Mouse (Mus musculus) stomach, postnatal 0 days (tissue): Measurements from ENCODE around the gene Pgm2l1. TPM values are rescaled to one million over a fixed set of nuclear protein-coding genes. Genes with fewer than 3 reads are reported as not detected.

ENCODE experiments used
- ATAC-seq: fragments of 200-750 bp; cut with Nextera tagmentation; 2 replicates; pipeline ENCODE4 v1.8.0; 2017; ENCODE audit not compliant: low FRiP score, low TSS enrichment
- DNase-seq: peaks from one replicate; pipeline ENCODE4 v3.0.0-alpha.2; 2016; ENCODE audit warnings: low spot score
- H3K27ac ChIP-seq: fragments of 300-500 bp; sonication (generic); replicated peaks from 2 replicates; pipeline ENCODE4 v1.5.1; 2014; ENCODE audit warnings: mild to moderate bottlenecking, control low read depth
- H3K27me3 ChIP-seq: fragments of 300-500 bp; sonication (generic); 2 replicates; pipeline ENCODE4 v1.6.1; 2014; ENCODE audit warnings: low read length; ENCODE audit not compliant: control insufficient read depth, insufficient read depth
- H3K36me3 ChIP-seq: fragments of 300-500 bp; sonication (generic); 2 replicates; pipeline ENCODE4 v1.6.1; 2014; ENCODE audit warnings: low read length, mixed read lengths; ENCODE audit not compliant: control insufficient read depth, insufficient read depth
- H3K4me1 ChIP-seq: fragments of 300-500 bp; sonication (generic); replicated peaks from 2 replicates; pipeline ENCODE4 v1.6.1; 2014; ENCODE audit warnings: antibody characterized with exemption; ENCODE audit not compliant: control insufficient read depth, insufficient read depth
- H3K4me2 ChIP-seq: fragments of 300-500 bp; sonication (generic); replicated peaks from 2 replicates; pipeline ENCODE4 v1.6.1; 2014; ENCODE audit warnings: low read depth, mild to moderate bottlenecking, control low read depth, moderate library complexity
- H3K4me3 ChIP-seq: fragments of 300-500 bp; sonication (generic); 2 replicates; pipeline ENCODE4 v1.5.1; 2014; ENCODE audit warnings: low read depth, low read length, control low read depth
- H3K9ac ChIP-seq: fragments of 300-500 bp; sonication (generic); 2 replicates; pipeline ENCODE4 v1.6.1; 2014; ENCODE audit warnings: mild to moderate bottlenecking, low read length, control low read depth, mixed read lengths
- H3K9me3 ChIP-seq: fragments of 300-500 bp; sonication (generic); 2 replicates; pipeline ENCODE4 v1.6.1; 2016; ENCODE audit warnings: low read length; ENCODE audit not compliant: control insufficient read depth
- CTCF ChIP-seq: IDR thresholded peaks from 2 replicates; pipeline ENCODE4 v1.5.1; 2016; ENCODE audit warnings: antibody characterized with exemption, low read depth, mild to moderate bottlenecking, moderate library complexity
- EP300 ChIP-seq: optimal IDR thresholded peaks from 2 replicates; pipeline ENCODE3; 2016; ENCODE audit warnings: antibody characterized with exemption
- WGBS: fragments of 180-500 bp; shearing (Covaris S2); extraction: QIAGEN DNeasy Blood & Tissue Kit; methylation state at CpG from one replicate; pipeline ENCODE4 v1.1.7; 2014; 5-methylcytosine and 5-hydroxymethylcytosine counted together
- polyA plus RNA-seq: library from polyadenylated mRNA; unstranded; fragments of >200 nt; fragmentation: Nextera tagmentation; extraction: Ambion mirVana; gene quantifications from 2 replicates; pipeline ENCODE4 v1.2.1, GENCODE M21; 2015

Pgm2l1 gene
- polyA plus RNA-seq, 1 experiment from 2014 or later = 0.90 TPM

DNA sequence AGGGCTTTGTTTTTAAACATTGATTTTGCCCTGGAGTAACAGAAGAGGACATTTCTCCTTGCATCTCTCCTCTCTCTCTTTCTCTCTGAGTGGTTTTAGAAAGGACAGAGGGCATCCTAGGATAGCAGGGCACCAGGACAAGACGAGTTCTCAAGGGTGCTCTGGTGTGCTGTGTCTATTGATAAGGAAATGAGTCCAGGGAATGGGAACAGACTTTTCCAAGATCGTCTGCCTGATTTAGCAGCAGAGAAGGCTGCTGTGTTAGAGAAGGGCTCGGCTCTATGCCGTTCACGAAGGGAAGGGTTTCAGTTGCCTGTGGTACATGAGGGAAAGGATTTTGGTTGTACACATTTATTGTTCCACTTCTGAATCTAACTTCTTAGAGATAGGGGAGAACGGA lies 82.5 kb downstream of the Pgm2l1 start:
- no peak overlapping the region for H3K27ac ChIP-seq
- no peaks in the 10 kb centered on the region; the same call in 1 of the 2 replicates for H3K4me1 ChIP-seq
- no peaks in the 10 kb centered on the region for H3K36me3 ChIP-seq
- no peak overlapping the region for H3K9ac ChIP-seq
- H3K4me3 ChIP-seq = no peak overlapping the region
- ATAC-seq = no peak
- TF ChIP-seq CTCF (no peak), EP300 (no peak)
- no peak for DNase-seq
- H3K9me3 ChIP-seq = no peaks in the 10 kb centered on the region
- 37% methylated on average over 6 of the region's 6 CpGs for WGBS
- no peak overlapping the region for H3K4me2 ChIP-seq
- H3K27me3 ChIP-seq = no peaks in the 10 kb centered on the region

DNA sequence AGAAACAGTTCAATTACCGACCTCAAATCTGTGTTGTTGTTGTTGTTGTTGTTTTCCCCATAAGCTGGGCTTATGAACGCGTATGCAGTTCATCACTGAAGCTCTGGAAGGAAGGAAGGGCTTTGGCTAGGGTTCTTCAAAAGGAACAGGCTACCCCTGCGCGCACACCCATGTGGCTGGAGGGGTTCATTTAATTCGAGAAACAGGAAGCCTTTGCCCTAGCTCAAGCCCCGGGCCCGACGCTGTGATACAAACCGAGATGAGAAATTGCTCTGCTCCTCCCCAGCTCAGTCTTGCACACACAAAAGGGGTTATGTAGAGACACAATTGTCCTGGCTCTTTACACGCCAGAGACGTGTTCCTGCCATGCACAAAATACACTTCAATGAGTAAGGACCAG lies 83.1 kb downstream of the Pgm2l1 start:
- no peak for ATAC-seq
- Histone ChIP-seq H3K4me1 (no peaks in the 10 kb centered on the region; the same call in 1 of the 2 replicates), H3K4me2 (no peak overlapping the region), H3K36me3 (no peaks in the 10 kb centered on the region), H3K4me3 (no peak overlapping the region), H3K9me3 (no peaks in the 10 kb centered on the region), H3K27ac (no peak overlapping the region), H3K9ac (no peak overlapping the region), H3K27me3 (no peaks in the 10 kb centered on the region)
- TF ChIP-seq EP300 (no peak), CTCF (no peak)
- DNase-seq = no peak
- 74% methylated on average over 12 of the region's 12 CpGs for WGBS

DNA sequence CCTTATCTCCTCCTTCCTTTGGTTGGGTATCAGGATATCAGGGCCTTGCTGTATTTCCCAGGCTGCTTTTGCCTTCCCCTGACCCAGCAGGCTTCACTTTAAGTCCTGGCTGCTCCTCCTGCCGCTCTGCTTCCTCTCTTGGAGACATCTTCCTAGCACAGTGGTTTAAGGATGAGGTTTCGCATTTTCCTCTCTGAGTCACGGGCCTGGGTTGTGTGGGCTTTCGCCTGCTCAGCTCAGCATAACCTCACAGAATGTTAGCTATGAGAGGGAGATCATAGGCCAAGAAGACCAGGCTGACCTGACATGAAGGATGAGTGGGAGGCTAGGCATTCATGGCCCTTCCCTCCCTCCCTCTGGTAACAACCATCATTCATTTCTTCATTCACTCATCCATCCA lies 85.5 kb downstream of the Pgm2l1 start:
- H3K9me3 ChIP-seq = no peaks in the 10 kb centered on the region

DNA sequence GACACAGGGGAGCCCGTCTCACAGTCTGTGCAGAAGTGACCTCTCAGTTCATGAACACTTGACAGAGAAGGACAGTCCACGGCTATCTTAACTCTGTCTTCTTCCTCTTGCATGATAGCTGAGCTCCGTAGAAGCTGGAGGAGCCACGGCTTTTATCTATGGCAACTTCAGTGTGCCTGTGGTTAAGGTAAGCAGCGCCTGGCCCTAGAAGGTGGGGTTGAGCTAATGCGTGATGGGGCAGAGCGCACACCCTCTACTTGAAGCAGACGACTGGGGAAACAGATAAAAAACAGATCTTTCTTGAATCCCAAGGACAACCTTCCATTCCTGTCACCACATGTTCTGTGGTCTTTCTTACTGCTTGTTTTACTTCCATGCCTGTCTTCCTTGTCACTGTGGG lies 89.7 kb downstream of the Pgm2l1 start:
- Histone ChIP-seq H3K9ac (no peak overlapping the region), H3K4me2 (no peak overlapping the region), H3K9me3 (no peaks in the 10 kb centered on the region), H3K4me3 (no peak overlapping the region), H3K4me1 (no peaks in the 10 kb centered on the region), H3K27me3 (no peaks in the 10 kb centered on the region), H3K36me3 (no peaks in the 10 kb centered on the region), H3K27ac (no peak overlapping the region)
- TF ChIP-seq EP300 = no peak
- TF ChIP-seq CTCF = no peak
- no peak for ATAC-seq
- DNase-seq = no peak
- 78% methylated on average over 8 of the region's 8 CpGs for WGBS

More for the DNA sequence above, 85.5 kb downstream of the Pgm2l1 start:
- no peak overlapping the region for H3K4me2 ChIP-seq
- H3K27me3 ChIP-seq = no peaks in the 10 kb centered on the region
- H3K4me1 ChIP-seq = no peaks in the 10 kb centered on the region; the same call in 1 of the 2 replicates
- ATAC-seq (no peak), DNase-seq (no peak)
- 82% methylated on average over 4 of the region's 4 CpGs for WGBS
- H3K9ac ChIP-seq = no peak overlapping the region
- no peaks in the 10 kb centered on the region for H3K36me3 ChIP-seq
- no peak overlapping the region for H3K27ac ChIP-seq
- H3K4me3 ChIP-seq = no peak overlapping the region
- TF ChIP-seq CTCF (no peak), EP300 (no peak)

DNA sequence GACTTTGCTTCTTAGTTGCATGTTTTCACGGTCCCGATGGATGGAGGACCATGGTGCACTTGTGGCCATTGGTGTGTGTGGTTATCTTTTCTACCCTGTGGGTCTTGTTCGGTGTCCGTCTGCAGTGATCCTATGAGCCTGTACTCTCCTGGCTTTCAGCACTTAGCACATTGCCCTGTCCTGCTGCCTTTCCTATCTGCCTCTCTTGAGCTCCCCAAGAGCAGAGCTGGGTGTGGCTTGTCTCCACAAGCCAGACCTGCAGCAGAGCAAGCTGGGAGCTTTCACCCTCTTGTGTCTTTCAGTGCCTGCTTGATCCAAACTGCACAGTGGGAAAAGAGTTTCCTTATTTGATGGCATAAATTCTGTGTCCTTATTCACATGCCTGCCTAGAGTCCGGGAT lies 90.3 kb downstream of the Pgm2l1 start:
- no peaks in the 10 kb centered on the region for H3K4me1 ChIP-seq
- H3K9ac ChIP-seq = no peak overlapping the region
- no peaks in the 10 kb centered on the region for H3K36me3 ChIP-seq
- H3K9me3 ChIP-seq = no peaks in the 10 kb centered on the region
- H3K4me3 ChIP-seq = no peak overlapping the region
- ATAC-seq = no peak
- TF ChIP-seq EP300 (no peak), CTCF (no peak)
- no peak overlapping the region for H3K27ac ChIP-seq
- DNase-seq = no peak
- WGBS = 93% methylated on average over 5 of the region's 5 CpGs
- no peak overlapping the region for H3K4me2 ChIP-seq
- H3K27me3 ChIP-seq = no peaks in the 10 kb centered on the region

DNA sequence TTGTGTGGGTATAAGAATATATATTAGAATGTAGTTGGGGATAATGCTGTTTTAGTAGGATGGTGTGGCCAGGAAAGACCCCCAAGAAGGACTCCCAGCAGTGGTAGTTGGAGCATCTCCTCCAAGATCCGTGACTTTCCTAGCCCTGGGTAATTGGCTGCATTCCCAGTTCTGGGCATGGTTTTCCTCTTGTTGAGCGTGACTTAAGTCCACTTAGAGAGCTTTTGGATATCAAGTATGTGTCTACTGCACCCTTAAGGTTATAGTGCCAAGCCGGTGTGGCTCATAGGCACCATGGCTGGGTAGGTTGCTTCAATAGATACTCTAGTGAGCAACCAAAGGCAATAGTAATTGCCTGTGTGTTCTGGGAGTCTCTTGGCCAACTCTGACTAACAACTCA lies 96.5 kb downstream of the Pgm2l1 start:
- Histone ChIP-seq H3K27me3 (no peaks in the 10 kb centered on the region), H3K4me1 (no peaks in the 10 kb centered on the region), H3K9me3 (no peaks in the 10 kb centered on the region), H3K4me2 (no peak overlapping the region), H3K27ac (no peak overlapping the region), H3K4me3 (no peak overlapping the region), H3K36me3 (peaks cover 3% of the 10 kb centered on the region), H3K9ac (no peak overlapping the region)
- no peak for DNase-seq
- ATAC-seq = no peak
- no peak for TF ChIP-seq CTCF
- TF ChIP-seq EP300 = no peak
- 56% methylated on average over 3 of the region's 3 CpGs for WGBS

DNA sequence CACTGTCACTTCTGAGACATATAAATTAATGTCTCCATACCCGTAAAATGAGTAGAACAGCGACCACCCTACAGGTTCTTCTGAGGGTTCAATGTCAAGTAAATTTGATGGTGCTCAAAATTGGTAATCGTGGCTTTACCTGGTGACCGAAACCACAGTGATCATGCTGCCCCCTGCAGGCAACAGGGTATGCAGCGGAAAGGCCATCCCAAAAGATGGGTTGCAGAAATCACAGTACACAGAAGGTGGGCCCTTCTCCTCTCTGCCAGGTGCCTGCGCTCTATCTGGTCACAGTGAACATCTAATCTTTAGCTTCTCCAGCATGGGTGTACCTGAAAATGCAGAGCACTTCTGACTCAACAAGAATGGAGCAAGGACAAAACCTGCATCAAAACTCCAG lies 98.3 kb downstream of the Pgm2l1 start:
- Histone ChIP-seq H3K9ac (no peak overlapping the region), H3K9me3 (no peaks in the 10 kb centered on the region), H3K4me3 (no peak overlapping the region), H3K27me3 (no peaks in the 10 kb centered on the region), H3K4me2 (no peak overlapping the region), H3K4me1 (no peaks in the 10 kb centered on the region), H3K36me3 (peaks cover 3% of the 10 kb centered on the region), H3K27ac (no peak overlapping the region)
- ATAC-seq (no peak), DNase-seq (peak; percentile 60)
- TF ChIP-seq EP300 (no peak), CTCF (peak; percentile 88)
- WGBS = 63% methylated on average over 6 of the region's 6 CpGs
